Mouse (Mus musculus): ENCODE measurements at regions not wholly inside any gene's neighbourhood (a gene's known extent, or its start where the extent isn't known, plus 50 kb on each side); places are given as distances from the start of the nearest gene placed in this dataset.

DNA sequence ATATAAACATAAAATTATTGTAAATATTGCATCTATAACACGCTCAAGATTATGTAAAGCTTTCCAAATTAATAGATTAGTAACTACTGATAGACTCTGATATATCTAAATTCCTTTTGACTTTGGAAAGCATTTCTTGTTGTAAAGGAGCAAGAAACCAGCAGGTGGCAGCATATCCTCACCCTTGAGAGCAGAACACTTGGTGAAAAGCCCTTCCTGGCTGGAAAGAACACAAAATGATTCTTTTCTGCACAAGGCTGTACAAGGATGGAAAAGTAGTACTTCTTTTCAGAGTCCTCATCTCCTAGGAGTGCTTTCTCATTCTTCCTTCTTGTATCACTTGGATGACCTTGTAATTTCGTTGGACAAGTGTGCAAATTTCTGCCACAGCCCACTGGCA lies 75.6 kb upstream of the Reg3g start:
- H3K27ac ChIP-seq (ENCODE audit: insufficient read depth, low read depth, low read length) = no peak overlapping the region
- no peaks in the 10 kb centered on the region for H3K27me3 ChIP-seq (replicated peaks; ENCODE audit: control insufficient read depth, insufficient read depth, low read length)
- no peaks in the 10 kb centered on the region for H3K4me1 ChIP-seq (ENCODE audit: control insufficient read depth, insufficient read depth, low read length)
- peak; percentile 51 for DNase-seq
- no peaks in the 10 kb centered on the region for H3K36me3 ChIP-seq (ENCODE audit: control insufficient read depth, insufficient read depth, low read length)
- WGBS = 15% methylated on average over 2 of the region's 2 CpGs
- no peak overlapping the region for H3K4me3 ChIP-seq (ENCODE audit: insufficient read depth, low read depth, low read length)
- peak; percentile 50 for TF ChIP-seq CTCF (conservative IDR thresholded peaks at IDR 0.05; ENCODE audit: insufficient read depth, insufficient read length, low read depth, low read length)
- TF ChIP-seq POLR2A (IDR thresholded peaks at IDR 0.05; ENCODE audit: low read depth, low read length) = no peak

DNA sequence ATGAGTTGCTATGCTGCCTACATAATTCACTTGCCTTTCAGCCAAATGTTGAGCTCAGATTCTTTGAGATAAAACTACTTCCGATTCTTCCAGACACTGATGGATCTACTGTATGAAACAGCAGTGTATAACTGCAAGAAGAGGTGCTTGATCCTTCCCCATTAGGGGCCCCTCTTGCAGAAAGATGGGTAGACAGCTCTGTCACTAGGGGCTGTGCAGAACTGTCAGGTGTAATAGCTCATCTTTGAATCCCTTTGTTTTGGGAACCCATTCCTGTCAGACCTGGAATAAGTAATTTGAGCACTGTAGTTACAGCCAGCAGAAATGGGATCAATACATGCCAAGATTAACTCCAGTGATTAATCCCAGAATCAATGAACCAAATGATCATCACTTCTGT lies 68.8 kb upstream of the Reg3g start:
- DNase-seq = no peak
- Histone ChIP-seq H3K36me3 (ENCODE audit: control insufficient read depth, insufficient read depth, low read length) (no peaks in the 10 kb centered on the region), H3K27me3 (replicated peaks; ENCODE audit: control insufficient read depth, insufficient read depth, low read length) (no peaks in the 10 kb centered on the region), H3K4me3 (ENCODE audit: insufficient read depth, low read depth, low read length) (no peak overlapping the region), H3K4me1 (ENCODE audit: control insufficient read depth, insufficient read depth, low read length) (no peaks in the 10 kb centered on the region), H3K27ac (ENCODE audit: insufficient read depth, low read depth, low read length) (no peak overlapping the region)
- 93% methylated on average over 1 of the region's 1 CpGs for WGBS
- no peak for TF ChIP-seq CTCF (conservative IDR thresholded peaks at IDR 0.05; ENCODE audit: insufficient read depth, insufficient read length, low read depth, low read length)
- TF ChIP-seq POLR2A (IDR thresholded peaks at IDR 0.05; ENCODE audit: low read depth, low read length) = no peak

DNA sequence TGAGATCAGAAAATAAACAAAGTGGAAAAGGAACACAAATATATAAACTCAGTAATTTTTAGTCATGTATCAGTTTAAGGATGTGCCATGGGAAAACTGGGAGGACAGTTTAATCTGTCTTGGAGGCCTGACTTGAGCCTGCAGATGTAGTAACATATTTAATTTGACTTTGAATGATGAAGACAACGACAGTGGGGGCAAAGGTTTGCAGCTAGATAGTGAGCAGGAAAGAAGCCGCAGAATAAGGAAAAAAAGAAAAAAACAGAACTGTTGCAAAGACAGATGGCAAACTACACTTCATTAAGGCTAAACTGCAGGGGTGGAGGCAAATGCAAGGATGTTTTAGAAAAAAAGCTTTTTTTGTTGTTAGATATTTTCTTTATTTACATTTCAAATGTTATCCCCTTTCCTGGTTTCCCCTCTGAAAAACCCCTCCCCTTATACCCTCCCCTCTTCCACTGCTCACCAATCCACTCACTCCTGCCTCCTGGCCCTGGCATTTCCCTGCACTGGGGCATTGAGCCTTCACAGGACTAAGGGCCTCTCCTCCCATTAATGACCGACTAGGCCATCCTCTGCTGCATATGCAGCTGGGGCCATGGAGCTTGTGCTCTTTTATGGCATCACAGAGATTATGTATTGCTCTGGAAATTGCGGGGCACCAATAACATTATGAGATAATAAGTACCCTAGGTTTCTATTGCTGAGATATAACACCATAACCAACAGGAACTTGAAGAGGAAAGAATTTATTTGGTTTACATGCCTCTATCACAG lies 58.5 kb upstream of the Reg3g start:
- Histone ChIP-seq H3K4me3 (ENCODE audit: insufficient read depth, low read depth, low read length) (no peak overlapping the region), H3K27me3 (replicated peaks; ENCODE audit: control insufficient read depth, insufficient read depth, low read length) (no peaks in the 10 kb centered on the region), H3K27ac (ENCODE audit: insufficient read depth, low read depth, low read length) (no peak overlapping the region), H3K36me3 (ENCODE audit: control insufficient read depth, insufficient read depth, low read length) (no peaks in the 10 kb centered on the region), H3K4me1 (ENCODE audit: control insufficient read depth, insufficient read depth, low read length) (no peaks in the 10 kb centered on the region)
- TF ChIP-seq CTCF (conservative IDR thresholded peaks at IDR 0.05; ENCODE audit: insufficient read depth, insufficient read length, low read depth, low read length) = no peak
- no peak for TF ChIP-seq POLR2A (IDR thresholded peaks at IDR 0.05; ENCODE audit: low read depth, low read length)
- DNase-seq = no peak
- 50% methylated on average over 4 of the region's 4 CpGs for WGBS
